Mouse (Mus musculus) ES-CJ7 (cell line): ENCODE data around the gene Qtrt2.
A peak's percentile ranks its signal among the peaks of the same experiment; 100 is the strongest.

ENCODE experiments used
- DNase-seq: peaks from one replicate; pipeline ENCODE4 v3.0.0; 2011; ENCODE audit warnings: low read depth, low spot score

The Qtrt2 gene

GRCm38 (mm10) chr16:43925001-43925558 is 1.5 kb downstream of the Qtrt2 start:
- no peak for DNase-seq

GRCm38 (mm10) chr16:43922630-43923029 is 4.0 kb downstream of the Qtrt2 start:
- no peak for DNase-seq

- DNase-seq: no peak
These were observed 4.6 kb downstream of the Qtrt2 start for GRCm38 (mm10) chr16:43922024-43922423.

- no peak for DNase-seq
These were observed 7.7 kb downstream of the Qtrt2 start for GRCm38 (mm10) chr16:43918867-43919266.

- DNase-seq: peak; percentile 45
These were observed 17.7 kb downstream of the Qtrt2 start for GRCm38 (mm10) chr16:43908881-43909280.

GRCm38 (mm10) chr16:43900571-43900970 is 26.0 kb downstream of the Qtrt2 start:
- no peak for DNase-seq

- DNase-seq: no peak
These were observed 26.5 kb downstream of the Qtrt2 start for GRCm38 (mm10) chr16:43900138-43900537.

- DNase-seq: no peak
These were observed 32.1 kb downstream of the Qtrt2 start for GRCm38 (mm10) chr16:43894501-43894900.

GRCm38 (mm10) chr16:43890747-43891336 is 35.8 kb downstream of the Qtrt2 start:
- no peak for DNase-seq

- DNase-seq: peak; percentile 85
These were observed 36.6 kb downstream of the Qtrt2 start for GRCm38 (mm10) chr16:43890005-43890336.

GRCm38 (mm10) chr16:43889208-43890004 is 37.2 kb downstream of the Qtrt2 start, which contains the start of gene Ccdc191:
Gene Ccdc191 (plus strand): TSS chr16:43889800.
- peak; percentile 100 for DNase-seq

GRCm38 (mm10) chr16:43882329-43882728 is 44.3 kb downstream of the Qtrt2 start:
- DNase-seq: no peak

- DNase-seq: peak; percentile 67
These were observed 45.0 kb downstream of the Qtrt2 start for GRCm38 (mm10) chr16:43881636-43882035.

GRCm38 (mm10) chr16:43879769-43880168 is 46.8 kb downstream of the Qtrt2 start:
- no peak for DNase-seq

GRCm38 (mm10) chr16:43871419-43871818 is 55.2 kb downstream of the Qtrt2 start:
- no peak for DNase-seq

- no peak for DNase-seq
These were observed 56.8 kb downstream of the Qtrt2 start for GRCm38 (mm10) chr16:43869805-43870204.

- DNase-seq: peak; percentile 31
These were observed 66.0 kb downstream of the Qtrt2 start for GRCm38 (mm10) chr16:43860624-43861023.

- DNase-seq: no peak
These were observed 67.6 kb downstream of the Qtrt2 start for GRCm38 (mm10) chr16:43858941-43859476.

GRCm38 (mm10) chr16:43849839-43850238 is 76.8 kb downstream of the Qtrt2 start:
- no peak for DNase-seq

GRCm38 (mm10) chr16:43841236-43841635 is 85.4 kb downstream of the Qtrt2 start:
- no peak for DNase-seq

GRCm38 (mm10) chr16:43831957-43832356 is 94.7 kb downstream of the Qtrt2 start:
- DNase-seq: no peak

GRCm38 (mm10) chr16:43827492-43827891 is 99.1 kb downstream of the Qtrt2 start:
- no peak for DNase-seq

- no peak for DNase-seq
These were observed 108.2 kb downstream of the Qtrt2 start for GRCm38 (mm10) chr16:43818404-43818803.
